Mouse (Mus musculus): ENCODE results near the gene Rreb1. TPM values are rescaled to one million over a fixed set of nuclear protein-coding genes. Genes with fewer than 3 reads are reported as not detected.

Gene Rreb1
- total and polyA plus RNA-seq, 3 experiments = 8.1 to 34.0 TPM; not detected in 1

DNA sequence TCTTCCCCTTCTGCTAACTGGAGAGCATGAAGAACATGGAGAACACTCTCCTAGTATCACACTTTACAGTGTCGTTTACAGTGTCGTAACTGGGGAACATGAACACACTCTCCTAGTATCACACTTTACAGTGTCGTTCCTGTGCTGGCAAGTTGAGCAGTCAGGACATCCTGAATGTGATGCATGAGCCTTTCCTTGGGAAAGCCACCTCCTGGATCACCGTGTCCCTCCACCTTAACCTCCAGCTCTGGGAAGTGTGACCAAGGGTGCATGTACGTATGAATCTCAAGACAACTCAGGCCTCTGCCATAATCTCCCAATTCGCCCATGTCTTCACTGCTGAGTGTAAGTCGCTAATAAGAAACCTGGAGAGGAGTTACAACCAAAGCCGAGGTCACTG is 211.5 kb downstream of the Rreb1 start:
- no peak for DNase-seq (ENCODE audit: low read depth, low spot score)
- Histone ChIP-seq H3K4me3 (ENCODE audit: control insufficient read depth in 1 of 2, insufficient read depth in 1 of 2, low read depth in 2 of 2, low read length in 2 of 2) (no peak overlapping the region), H3K4me1 (ENCODE audit: control insufficient read depth in 1 of 2, insufficient read depth in 2 of 2, low read length in 2 of 2) (peaks cover 2 to 5% of the 10 kb centered on the region in 2 experiments; a peak in 3 of 4 replicates), H3K9me3 (replicated peaks; ENCODE audit: insufficient read depth, low read length) (no peaks in the 10 kb centered on the region), H3K9ac (ENCODE audit: control insufficient read depth, low read depth, low read length, poor library complexity, severe bottlenecking) (no peak overlapping the region), H3K27ac (ENCODE audit: control insufficient read depth, low read depth, low read length) (no peak overlapping the region), H3K36me3 (ENCODE audit: control insufficient read depth in 1 of 2, insufficient read depth in 2 of 2, low read length in 2 of 2) (peaks cover 17 to 55% of the 10 kb centered on the region in 2 experiments), H3K79me2 (ENCODE audit: control insufficient read depth, insufficient read depth, low read length, poor library complexity) (peaks cover 41% of the 10 kb centered on the region), H3K27me3 (ENCODE audit: control insufficient read depth in 1 of 2, insufficient read depth in 2 of 2, low read length in 2 of 2) (no peaks in the 10 kb centered on the region)
- TF ChIP-seq KAT2A (conservative IDR thresholded peaks at IDR 0.05; ENCODE audit: low read depth, low read length) = no peak
- no peak for TF ChIP-seq MYB (IDR thresholded peaks at IDR 0.05; ENCODE audit: low read depth, low read length)
- TF ChIP-seq NELFE (IDR thresholded peaks at IDR 0.05; ENCODE audit: low read depth, low read length) = no peak
- TF ChIP-seq ELF1 (IDR thresholded peaks at IDR 0.05; ENCODE audit: low read depth, low read length) = no peak
- TF ChIP-seq GABPA (IDR thresholded peaks at IDR 0.05; ENCODE audit: low read depth, low read length) = no peak
- TF ChIP-seq POLR2A (IDR thresholded peaks at IDR 0.05; ENCODE audit: control insufficient read depth in 1 of 2, insufficient read depth in 1 of 2, low read depth in 1 of 2, low read length in 2 of 2, poor library complexity in 1 of 2) = no peak
- no peak for TF ChIP-seq HCFC1 (IDR thresholded peaks at IDR 0.05; ENCODE audit: low read depth, low read length)
- TF ChIP-seq BHLHE40 (IDR thresholded peaks at IDR 0.05; ENCODE audit: borderline replicate concordance, low read depth, low read length) = no peak
- no peak for TF ChIP-seq TBP (IDR thresholded peaks at IDR 0.05; ENCODE audit: low read depth, low read length)
- no peak for TF ChIP-seq CHD1 (IDR thresholded peaks at IDR 0.05; ENCODE audit: low read depth, low read length)
- TF ChIP-seq SIN3A (IDR thresholded peaks at IDR 0.05; ENCODE audit: low read length) = no peak
- no peak for TF ChIP-seq MAX (IDR thresholded peaks at IDR 0.05; ENCODE audit: low read length)
- TF ChIP-seq MXI1 (IDR thresholded peaks at IDR 0.05; ENCODE audit: low read depth, low read length) = no peak
- no peak for TF ChIP-seq CTCF (IDR thresholded peaks at IDR 0.05 in 2 of 3, conservative IDR thresholded peaks at IDR 0.05 in 1 of 3; ENCODE audit: control insufficient read depth in 1 of 3, insufficient read depth in 1 of 3, low read depth in 2 of 3, low read length in 3 of 3, poor library complexity in 1 of 3, severe bottlenecking in 1 of 3)
- no peak for TF ChIP-seq USF2 (IDR thresholded peaks at IDR 0.05; ENCODE audit: borderline replicate concordance in 1 of 2, insufficient read depth in 1 of 2, low read depth in 1 of 2, low read length in 2 of 2)
- no peak for TF ChIP-seq ZNF384 (IDR thresholded peaks at IDR 0.05; ENCODE audit: low read depth, low read length)
- no peak for TF ChIP-seq POLR2AphosphoS2 (IDR thresholded peaks at IDR 0.05; ENCODE audit: low read length)
- no peak for TF ChIP-seq SMC3 (IDR thresholded peaks at IDR 0.05; ENCODE audit: low read depth, low read length)
- no peak for TF ChIP-seq CHD2 (IDR thresholded peaks at IDR 0.05; ENCODE audit: low read length)
- TF ChIP-seq TAL1 (IDR thresholded peaks at IDR 0.05; ENCODE audit: low read length) = no peak

DNA sequence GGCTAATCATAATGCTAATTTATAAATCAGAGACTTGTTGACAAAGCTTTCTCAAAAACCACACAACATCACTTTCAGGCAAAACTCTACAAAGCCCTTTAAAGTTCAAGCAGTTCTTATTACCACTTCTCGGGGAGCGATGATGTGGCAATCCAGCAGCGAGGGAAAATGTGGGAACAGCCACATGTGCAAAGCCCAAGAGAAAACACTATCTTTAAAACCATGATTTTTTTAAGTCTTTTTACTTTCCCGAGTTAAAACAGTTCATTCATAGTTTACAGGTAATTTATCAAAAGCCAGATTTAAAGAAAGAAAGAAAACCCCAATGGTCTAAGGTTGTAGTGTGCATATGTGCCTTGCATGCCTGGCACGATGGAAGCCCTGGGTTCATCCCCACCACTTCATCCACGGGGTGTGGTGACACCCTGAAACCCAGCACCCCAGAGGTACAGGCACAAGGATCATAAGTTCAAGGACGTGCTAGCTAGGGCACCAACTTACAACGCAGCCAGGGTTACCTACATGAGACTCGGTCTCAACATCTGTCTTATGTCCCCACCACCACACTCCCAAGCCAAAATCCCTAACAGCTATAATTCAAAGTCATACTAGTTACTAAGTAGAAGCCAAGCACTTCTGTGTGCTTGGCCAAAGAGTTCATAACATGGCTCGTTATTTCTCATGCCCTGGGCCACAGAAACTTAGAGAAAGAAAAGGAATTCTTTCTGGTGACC is 214.6 kb downstream of the Rreb1 start:
- Histone ChIP-seq H3K9ac (ENCODE audit: control insufficient read depth, low read depth, low read length, poor library complexity, severe bottlenecking) (peak overlapping the region; percentile 90), H3K4me1 (ENCODE audit: control insufficient read depth in 1 of 2, insufficient read depth in 2 of 2, low read length in 2 of 2) (peaks cover 2 to 5% of the 10 kb centered on the region in 2 experiments; a peak in 3 of 4 replicates), H3K9me3 (replicated peaks; ENCODE audit: insufficient read depth, low read length) (no peaks in the 10 kb centered on the region), H3K27me3 (ENCODE audit: control insufficient read depth in 1 of 2, insufficient read depth in 2 of 2, low read length in 2 of 2) (no peaks in the 10 kb centered on the region), H3K27ac (ENCODE audit: control insufficient read depth, low read depth, low read length) (peak overlapping the region; percentile 49), H3K36me3 (ENCODE audit: control insufficient read depth in 1 of 2, insufficient read depth in 2 of 2, low read length in 2 of 2) (peaks cover 19 to 30% of the 10 kb centered on the region in 2 experiments), H3K79me2 (ENCODE audit: control insufficient read depth, insufficient read depth, low read length, poor library complexity) (peaks cover 35% of the 10 kb centered on the region), H3K4me3 (ENCODE audit: control insufficient read depth in 1 of 2, insufficient read depth in 1 of 2, low read depth in 2 of 2, low read length in 2 of 2) (peak overlapping the region; percentile 91 to 98)
- 0 out of 2 replicates have a peak, but pooled peaks have one; percentile 58 for TF ChIP-seq UBTF (IDR thresholded peaks at IDR 0.05; ENCODE audit: borderline replicate concordance, insufficient read depth, low read depth, low read length)
- peak; percentile 77; the same call in 1 of the 2 replicates for TF ChIP-seq MYC (IDR thresholded peaks at IDR 0.05; ENCODE audit: low read depth, low read length)
- no peak for TF ChIP-seq RCOR1 (IDR thresholded peaks at IDR 0.05; ENCODE audit: low read depth, low read length)
- TF ChIP-seq ZMIZ1 (IDR thresholded peaks at IDR 0.05; ENCODE audit: low read depth, low read length) = no peak
- TF ChIP-seq MAX (IDR thresholded peaks at IDR 0.05; ENCODE audit: low read length) = peak; percentile 29; the same call in 1 of the 2 replicates
- TF ChIP-seq GABPA (IDR thresholded peaks at IDR 0.05; ENCODE audit: low read depth, low read length) = no peak
- peak; percentile 38 for TF ChIP-seq MXI1 (IDR thresholded peaks at IDR 0.05; ENCODE audit: low read depth, low read length)
- 0 out of 2 replicates have a peak, but pooled peaks have one; percentile 41 for TF ChIP-seq CHD1 (IDR thresholded peaks at IDR 0.05; ENCODE audit: low read depth, low read length)
- DNase-seq (ENCODE audit: low read depth, low spot score) = peak; percentile 69
